Mouse (Mus musculus): ENCODE results near the gene Syde2.

DNA sequence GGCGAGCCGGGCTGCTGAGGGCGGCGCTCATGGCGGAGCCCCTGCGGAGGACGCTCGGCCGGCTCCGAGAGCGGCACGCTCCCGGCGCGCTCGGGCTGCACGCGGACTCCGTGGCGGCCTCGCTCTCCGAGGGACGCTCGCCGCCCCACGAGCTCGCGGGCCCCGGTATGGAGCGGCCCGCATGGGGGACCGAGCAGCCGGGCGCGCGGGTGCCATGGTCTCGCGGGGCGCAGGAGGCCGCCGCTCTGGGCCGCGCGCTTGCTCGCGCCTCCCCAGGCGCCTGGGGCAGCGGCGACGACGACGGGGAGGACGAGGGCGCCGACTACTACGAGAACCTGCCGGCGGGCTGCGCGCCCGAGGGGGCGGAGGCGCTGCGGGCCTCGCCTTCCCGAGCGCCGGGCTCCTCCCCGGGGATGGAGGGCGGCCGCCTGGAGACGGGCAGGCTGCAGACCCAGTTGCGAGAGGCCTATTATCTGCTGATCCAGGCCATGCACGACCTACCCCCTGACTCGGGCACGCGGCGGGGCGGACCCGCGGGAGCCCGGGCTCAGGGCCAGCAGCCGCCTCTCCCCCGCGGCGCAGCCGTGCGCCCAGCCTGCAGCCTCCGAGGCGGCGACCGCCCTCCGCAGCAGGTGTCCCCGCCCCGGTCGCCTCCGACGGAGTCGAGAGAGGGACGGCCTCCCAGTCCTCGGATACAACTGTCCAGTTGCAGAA, 457 bp downstream of the Syde2 start:
- no peak for TF ChIP-seq POLR2A (IDR thresholded peaks at IDR 0.05; ENCODE audit: borderline replicate concordance, extremely low read depth, insufficient read depth, insufficient read length, poor library complexity, severe bottlenecking)
- no peak for TF ChIP-seq CTCF (IDR thresholded peaks at IDR 0.05; ENCODE audit: borderline replicate concordance, extremely low read depth, insufficient read depth, insufficient read length)
